Mouse (Mus musculus) brain, embryonic 18.5 days (tissue): ENCODE data around the gene Efna3.

Experiments used
- DNase-seq: peaks from one replicate; pipeline ENCODE4 v3.0.0-alpha.2; 2012; ENCODE audit warnings: low read depth, low spot score

Gene Efna3

GRCm38 (mm10) chr3:89337721-89338578 is 15.2 kb upstream of the Efna3 start, which contains the start of gene Efna4:
Gene Efna4, minus strand, starts transcription at chr3:89338028.
- DNase-seq: no peak

- no peak for DNase-seq
Measured at GRCm38 (mm10) chr3:89337062-89337720, 14.4 kb upstream of the Efna3 start.

- no peak for DNase-seq
Measured at GRCm38 (mm10) chr3:89336529-89336928, 13.8 kb upstream of the Efna3 start.

- DNase-seq: no peak
Measured at GRCm38 (mm10) chr3:89333053-89333452, 10.3 kb upstream of the Efna3 start.

GRCm38 (mm10) chr3:89332476-89332875 is 9.7 kb upstream of the Efna3 start:
- no peak for DNase-seq

- no peak for DNase-seq
Measured at GRCm38 (mm10) chr3:89332013-89332412, 9.2 kb upstream of the Efna3 start.

GRCm38 (mm10) chr3:89331561-89331960 is 8.8 kb upstream of the Efna3 start:
- no peak for DNase-seq

GRCm38 (mm10) chr3:89330948-89331347 is 8.2 kb upstream of the Efna3 start:
- DNase-seq: no peak

- DNase-seq: no peak
Measured at GRCm38 (mm10) chr3:89330346-89330745, 7.6 kb upstream of the Efna3 start.

- DNase-seq: no peak
Measured at GRCm38 (mm10) chr3:89328623-89329022, 5.9 kb upstream of the Efna3 start.

GRCm38 (mm10) chr3:89327371-89327870 is 4.7 kb upstream of the Efna3 start:
- DNase-seq: no peak

- DNase-seq: no peak
Measured at GRCm38 (mm10) chr3:89325882-89326281, 3.1 kb upstream of the Efna3 start.

GRCm38 (mm10) chr3:89322131-89322500 is 649 bp downstream of the Efna3 start:
- DNase-seq: no peak

GRCm38 (mm10) chr3:89321183-89322130 is 1.3 kb downstream of the Efna3 start:
- DNase-seq: no peak

- DNase-seq: no peak
Measured at GRCm38 (mm10) chr3:89320581-89321182, 2.1 kb downstream of the Efna3 start.

- no peak for DNase-seq
Measured at GRCm38 (mm10) chr3:89319591-89320350, 3.0 kb downstream of the Efna3 start.

GRCm38 (mm10) chr3:89318971-89319590 is 3.7 kb downstream of the Efna3 start:
- DNase-seq: no peak

- no peak for DNase-seq
Measured at GRCm38 (mm10) chr3:89318316-89318715, 4.4 kb downstream of the Efna3 start.

GRCm38 (mm10) chr3:89317246-89317645 is 5.5 kb downstream of the Efna3 start:
- no peak for DNase-seq

- DNase-seq: peak; percentile 79
Measured at GRCm38 (mm10) chr3:89316833-89317232, 5.9 kb downstream of the Efna3 start.
